Mouse (Mus musculus): ENCODE results near the gene Pfn1. TPM values are rescaled to one million over a fixed set of nuclear protein-coding genes. Genes with fewer than 3 reads are reported as not detected.

The Pfn1 gene
- polyA plus RNA-seq, 1 experiment: 479 TPM

GRCm38 (mm10) chr11:70674014-70674413 lies 19.6 kb upstream of the Pfn1 start:
- TF ChIP-seq CTCF (IDR thresholded peaks at IDR 0.05; ENCODE audit: borderline replicate concordance, extremely low read depth, insufficient read depth, insufficient read length) (no peak), POLR2A (IDR thresholded peaks at IDR 0.05; ENCODE audit: borderline replicate concordance, extremely low read depth, insufficient read depth, insufficient read length, poor library complexity, severe bottlenecking) (no peak)
- no peak for DNase-seq (ENCODE audit: low read depth)

GRCm38 (mm10) chr11:70671333-70672047 lies 17.0 kb upstream of the Pfn1 start:
- no peak for DNase-seq (ENCODE audit: low read depth)
- TF ChIP-seq POLR2A (IDR thresholded peaks at IDR 0.05; ENCODE audit: borderline replicate concordance, extremely low read depth, insufficient read depth, insufficient read length, poor library complexity, severe bottlenecking) (no peak), CTCF (IDR thresholded peaks at IDR 0.05; ENCODE audit: borderline replicate concordance, extremely low read depth, insufficient read depth, insufficient read length) (no peak)

GRCm38 (mm10) chr11:70670483-70670882 lies 16.0 kb upstream of the Pfn1 start:
- DNase-seq (ENCODE audit: low read depth): peak; percentile 51
- TF ChIP-seq CTCF (IDR thresholded peaks at IDR 0.05; ENCODE audit: borderline replicate concordance, extremely low read depth, insufficient read depth, insufficient read length) (no peak), POLR2A (IDR thresholded peaks at IDR 0.05; ENCODE audit: borderline replicate concordance, extremely low read depth, insufficient read depth, insufficient read length, poor library complexity, severe bottlenecking) (no peak)

- DNase-seq (ENCODE audit: low read depth): peak; percentile 85
- TF ChIP-seq POLR2A (IDR thresholded peaks at IDR 0.05; ENCODE audit: borderline replicate concordance, extremely low read depth, insufficient read depth, insufficient read length, poor library complexity, severe bottlenecking): no peak
- peak; percentile 61 for TF ChIP-seq CTCF (IDR thresholded peaks at IDR 0.05; ENCODE audit: borderline replicate concordance, extremely low read depth, insufficient read depth, insufficient read length)
Measured at GRCm38 (mm10) chr11:70669582-70670345, 15.3 kb upstream of the Pfn1 start.

GRCm38 (mm10) chr11:70668771-70669505 lies 14.5 kb upstream of the Pfn1 start, which contains the start of gene Spag7:
Spag7 (minus strand) TSS chr11:70669416.
- peak; percentile 100 for DNase-seq (ENCODE audit: low read depth)
- peak; percentile 55; the same call in 1 of the 2 replicates for TF ChIP-seq POLR2A (IDR thresholded peaks at IDR 0.05; ENCODE audit: borderline replicate concordance, extremely low read depth, insufficient read depth, insufficient read length, poor library complexity, severe bottlenecking)
- no peak for TF ChIP-seq CTCF (IDR thresholded peaks at IDR 0.05; ENCODE audit: borderline replicate concordance, extremely low read depth, insufficient read depth, insufficient read length)

GRCm38 (mm10) chr11:70668335-70668770 lies 13.9 kb upstream of the Pfn1 start:
- TF ChIP-seq CTCF (IDR thresholded peaks at IDR 0.05; ENCODE audit: borderline replicate concordance, extremely low read depth, insufficient read depth, insufficient read length): no peak
- TF ChIP-seq POLR2A (IDR thresholded peaks at IDR 0.05; ENCODE audit: borderline replicate concordance, extremely low read depth, insufficient read depth, insufficient read length, poor library complexity, severe bottlenecking): no peak
- no peak for DNase-seq (ENCODE audit: low read depth)

GRCm38 (mm10) chr11:70667271-70668150 lies 13.1 kb upstream of the Pfn1 start:
- TF ChIP-seq POLR2A (IDR thresholded peaks at IDR 0.05; ENCODE audit: borderline replicate concordance, extremely low read depth, insufficient read depth, insufficient read length, poor library complexity, severe bottlenecking): no peak
- TF ChIP-seq CTCF (IDR thresholded peaks at IDR 0.05; ENCODE audit: borderline replicate concordance, extremely low read depth, insufficient read depth, insufficient read length): no peak
- DNase-seq (ENCODE audit: low read depth): no peak

- DNase-seq (ENCODE audit: low read depth): no peak
- no peak for TF ChIP-seq POLR2A (IDR thresholded peaks at IDR 0.05; ENCODE audit: borderline replicate concordance, extremely low read depth, insufficient read depth, insufficient read length, poor library complexity, severe bottlenecking)
- TF ChIP-seq CTCF (IDR thresholded peaks at IDR 0.05; ENCODE audit: borderline replicate concordance, extremely low read depth, insufficient read depth, insufficient read length): no peak
Measured at GRCm38 (mm10) chr11:70666687-70667086, 12.2 kb upstream of the Pfn1 start.

- DNase-seq (ENCODE audit: low read depth): no peak
- TF ChIP-seq CTCF (IDR thresholded peaks at IDR 0.05; ENCODE audit: borderline replicate concordance, extremely low read depth, insufficient read depth, insufficient read length) (no peak), POLR2A (IDR thresholded peaks at IDR 0.05; ENCODE audit: borderline replicate concordance, extremely low read depth, insufficient read depth, insufficient read length, poor library complexity, severe bottlenecking) (no peak)
Measured at GRCm38 (mm10) chr11:70664741-70665140, 10.3 kb upstream of the Pfn1 start.

GRCm38 (mm10) chr11:70663957-70664356 lies 9.5 kb upstream of the Pfn1 start:
- TF ChIP-seq POLR2A (IDR thresholded peaks at IDR 0.05; ENCODE audit: borderline replicate concordance, extremely low read depth, insufficient read depth, insufficient read length, poor library complexity, severe bottlenecking) (no peak), CTCF (IDR thresholded peaks at IDR 0.05; ENCODE audit: borderline replicate concordance, extremely low read depth, insufficient read depth, insufficient read length) (no peak)
- no peak for DNase-seq (ENCODE audit: low read depth)

All from brain, embryonic 14.5 days (tissue).